Mouse (Mus musculus) liver, adult 2 months (tissue): Measurements from ENCODE around the gene Tsen34. TPM values are rescaled to one million over a fixed set of nuclear protein-coding genes. Genes with fewer than 3 reads are reported as not detected.

Experiments used
- DNase-seq: peaks from one replicate; pipeline ENCODE4 v3.0.0-alpha.2; 2011; ENCODE audit warnings: low read depth, low spot score; ENCODE audit errors: extremely low read depth
- H3K27ac ChIP-seq: fragments of 200-500 bp; replicated peaks from 2 replicates; pipeline ENCODE4 v1.5.1; 2012; ENCODE audit warnings: low read depth, mild to moderate bottlenecking, control low read depth, inconsistent platforms, low read length; ENCODE audit not compliant: insufficient read depth
- H3K27me3 ChIP-seq: fragments of 200-500 bp; 2 replicates; pipeline ENCODE4 v1.6.1; 2012; ENCODE audit warnings: mild to moderate bottlenecking, moderate library complexity, low read length, inconsistent platforms; ENCODE audit not compliant: control insufficient read depth, insufficient read depth
- H3K36me3 ChIP-seq: fragments of 200-500 bp; 2 replicates; pipeline ENCODE4 v1.6.1; 2012; ENCODE audit warnings: low read length, inconsistent platforms; ENCODE audit not compliant: control insufficient read depth, insufficient read depth
- H3K4me1 ChIP-seq: fragments of 200-500 bp; 2 replicates; pipeline ENCODE4 v1.6.1; 2011; ENCODE audit warnings: low read length; ENCODE audit not compliant: control insufficient read depth, insufficient read depth
- H3K4me3 ChIP-seq: fragments of 200-500 bp; 2 replicates; pipeline ENCODE4 v1.5.1; 2011; ENCODE audit warnings: low read depth, mild to moderate bottlenecking, control low read depth, low read length, moderate library complexity; ENCODE audit not compliant: insufficient read depth
- H3K79me2 ChIP-seq: fragments of 200-500 bp; 2 replicates; pipeline ENCODE4 v1.6.1; 2012; ENCODE audit warnings: inconsistent platforms, mild to moderate bottlenecking, low read length, moderate library complexity; ENCODE audit not compliant: control insufficient read depth, insufficient read depth
- H3K9ac ChIP-seq: fragments of 200-500 bp; 2 replicates; pipeline ENCODE4 v1.6.1; 2012; ENCODE audit warnings: low read depth, mild to moderate bottlenecking, control low read depth, inconsistent platforms, low read length
- CTCF ChIP-seq: fragments of 200-500 bp; IDR thresholded peaks from 2 replicates; pipeline ENCODE4 v1.5.1; 2011; ENCODE audit warnings: low read depth, low read length, control low read depth
- POLR2A ChIP-seq: fragments of 200-500 bp; IDR thresholded peaks from 2 replicates; pipeline ENCODE4 v1.6.1; 2011; ENCODE audit warnings: low read length, control low read depth; ENCODE audit not compliant: insufficient read depth; ENCODE audit errors: extremely low read depth
- WGBS: fragments of 180-500 bp; shearing (Covaris S2); methylation state at CpG from one replicate; pipeline ENCODE4 v1.1.7; 2018; 5-methylcytosine and 5-hydroxymethylcytosine counted together
- polyA plus RNA-seq: library from polyadenylated mRNA; depleted of rRNA; stranded (reverse); fragments of >200 nt; gene quantifications from 2 replicates; pipeline ENCODE4 v1.2.3, GENCODE M21; 2012
- total RNA-seq: library from RNA; depleted of rRNA; stranded (reverse); fragments of >200 nt; gene quantifications from 2 replicates; pipeline ENCODE4 v1.2.3, GENCODE M21; 2014

The Tsen34 gene
- total and polyA plus RNA-seq, 2 experiments = 33.7 to 53.6 TPM

DNA sequence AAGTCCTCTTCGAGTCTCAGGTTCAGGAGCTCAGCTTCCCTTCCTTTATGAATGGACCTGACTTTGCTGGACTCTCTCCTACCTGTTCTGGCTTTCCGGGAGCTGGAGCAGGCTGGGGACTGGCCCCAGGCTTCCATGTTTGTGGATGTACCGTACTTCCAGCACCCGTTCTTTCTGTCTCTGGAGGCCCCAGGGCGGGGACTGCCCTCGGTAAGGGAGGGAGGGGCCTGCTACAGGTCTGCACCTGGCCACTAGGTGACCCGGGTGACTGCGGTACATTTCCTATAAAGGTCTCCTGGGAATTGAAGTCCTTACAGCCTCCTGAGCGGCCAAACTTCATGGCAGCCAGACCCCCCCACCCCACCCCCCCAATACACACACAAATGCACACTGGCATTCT lies 15.3 kb upstream of the Tsen34 start, which contains the start of gene Tmc4:
TSS of gene Tmc4 (minus strand) at position 212 of the 400 bp plus-strand sequence.
- no peak for TF ChIP-seq POLR2A
- no peak for TF ChIP-seq CTCF
- WGBS = 62% methylated on average over 9 of the region's 9 CpGs
- Histone ChIP-seq H3K4me1 (no peaks in the 10 kb centered on the region), H3K79me2 (no peaks in the 10 kb centered on the region), H3K27ac (no peak within 1 kb of the TSS), H3K9ac (no peak within 1 kb of the TSS), H3K4me3 (no peak within 1 kb of the TSS), H3K27me3 (no peaks in the 10 kb centered on the region), H3K36me3 (peaks cover 3% of the 10 kb centered on the region)
- no peak for DNase-seq

DNA sequence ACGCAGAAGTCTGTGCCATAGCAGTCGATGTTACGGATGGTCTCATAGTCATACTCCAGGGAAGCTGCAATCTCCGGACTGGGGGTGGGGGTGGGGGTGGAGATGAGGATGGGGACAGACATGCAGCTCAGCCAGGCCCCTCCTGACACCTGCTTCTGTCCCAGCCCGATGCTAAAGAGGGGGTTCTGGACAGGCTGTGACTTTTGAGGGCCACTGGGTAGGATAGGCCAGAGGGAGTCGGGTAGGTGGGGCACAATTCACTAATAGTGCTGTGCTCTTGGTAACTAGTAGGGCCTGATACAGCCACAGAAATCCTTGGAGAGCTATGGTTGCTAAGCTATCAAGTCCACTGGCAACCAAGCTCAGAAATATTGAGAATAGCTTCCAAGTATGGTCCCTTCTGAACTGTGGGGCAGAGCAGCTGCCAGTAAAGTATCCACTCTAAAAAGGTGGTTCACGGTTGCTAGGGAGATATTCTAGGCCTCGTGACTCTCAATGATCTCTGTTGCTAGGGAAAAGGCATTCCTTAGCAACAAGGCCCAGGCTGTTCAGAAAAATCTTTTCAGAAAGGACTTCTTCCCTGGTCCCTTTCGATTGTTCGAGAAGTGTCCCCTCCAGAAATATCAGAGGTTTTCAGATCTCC lies 8.6 kb upstream of the Tsen34 start:
- DNase-seq = no peak

DNA sequence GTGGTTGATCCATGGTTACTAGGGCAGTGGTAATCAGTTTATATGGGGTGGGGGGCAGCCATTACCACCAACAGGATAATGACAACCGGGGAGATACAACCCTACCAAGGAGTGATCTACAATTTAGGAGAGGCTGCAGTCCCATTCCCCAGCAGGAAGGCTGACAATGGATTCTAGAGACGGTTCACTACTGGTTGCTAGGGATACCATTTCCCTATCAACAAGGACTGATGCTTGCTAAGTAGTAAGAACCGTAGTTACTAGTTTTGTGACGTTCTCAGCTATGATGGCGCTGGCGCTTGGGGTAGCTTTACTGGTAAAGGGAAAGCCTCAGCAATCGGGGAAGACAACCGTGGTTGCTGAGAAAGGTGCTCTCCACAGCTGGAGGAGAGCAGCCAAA lies 8.0 kb upstream of the Tsen34 start:
- no peaks in the 10 kb centered on the region for H3K4me1 ChIP-seq
- WGBS = 96% methylated on average over 8 of the region's 8 CpGs
- no peaks in the 10 kb centered on the region for H3K27me3 ChIP-seq

More for the DNA sequence above, 8.6 kb upstream of the Tsen34 start:
- H3K27ac ChIP-seq = no peak overlapping the region
- no peak for TF ChIP-seq CTCF
- TF ChIP-seq POLR2A = no peak
- no peaks in the 10 kb centered on the region for H3K4me1 ChIP-seq
- no peaks in the 10 kb centered on the region for H3K79me2 ChIP-seq
- H3K36me3 ChIP-seq = peaks cover 17% of the 10 kb centered on the region
- no peak overlapping the region for H3K4me3 ChIP-seq
- H3K9ac ChIP-seq = no peak overlapping the region
- no peaks in the 10 kb centered on the region for H3K27me3 ChIP-seq
- WGBS = 95% methylated on average over 10 of the region's 10 CpGs

DNA sequence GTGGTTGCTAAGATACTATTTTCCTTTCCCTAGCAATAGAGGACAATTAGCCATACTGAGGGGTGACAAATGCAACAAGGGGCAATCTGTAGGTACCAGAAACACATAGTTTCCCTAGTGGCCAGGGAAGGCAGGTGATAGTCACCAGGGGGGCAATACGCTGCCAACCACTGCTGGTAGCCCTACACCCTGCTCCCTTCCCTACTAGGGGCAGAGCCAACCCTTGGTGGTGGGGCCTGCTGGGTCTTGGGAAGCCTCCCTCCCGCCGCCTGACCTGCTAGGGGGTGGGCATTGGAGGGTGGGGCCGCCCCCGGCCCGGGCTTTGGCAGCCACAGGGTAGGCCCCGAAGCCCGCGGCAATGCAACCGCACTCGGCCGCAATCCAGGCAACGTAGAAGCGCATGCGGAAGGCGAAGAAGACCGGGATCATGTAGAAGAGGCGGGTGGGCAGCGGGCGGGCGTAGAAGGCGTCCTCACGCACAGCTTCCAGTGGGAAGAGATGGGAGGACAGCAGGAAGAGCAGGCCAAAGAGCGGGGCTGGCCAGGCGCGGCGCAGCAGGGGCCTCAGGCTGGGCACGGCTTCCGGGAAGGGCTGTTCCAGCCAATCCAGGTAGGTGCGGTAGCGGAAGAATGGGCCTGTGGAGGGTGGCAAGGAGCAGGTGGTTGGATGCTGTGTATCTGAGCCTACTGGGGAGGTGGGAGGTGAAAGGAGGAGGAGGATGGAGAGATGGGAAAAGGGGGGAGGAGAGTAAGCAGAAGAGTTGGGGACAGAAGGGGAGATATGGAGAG lies 7.1 kb upstream of the Tsen34 start:
- no peak overlapping the region for H3K27ac ChIP-seq
- no peak overlapping the region for H3K9ac ChIP-seq
- H3K79me2 ChIP-seq = no peaks in the 10 kb centered on the region
- no peaks in the 10 kb centered on the region for H3K27me3 ChIP-seq
- H3K36me3 ChIP-seq = peaks cover 17% of the 10 kb centered on the region
- no peak overlapping the region for H3K4me3 ChIP-seq
- no peaks in the 10 kb centered on the region for H3K4me1 ChIP-seq
- WGBS = 93% methylated on average over 31 of the region's 31 CpGs
- DNase-seq = no peak
- TF ChIP-seq CTCF (no peak), POLR2A (no peak)

More for the DNA sequence above, 8.0 kb upstream of the Tsen34 start:
- no peak overlapping the region for H3K9ac ChIP-seq
- no peak for DNase-seq
- peaks cover 17% of the 10 kb centered on the region for H3K36me3 ChIP-seq
- TF ChIP-seq CTCF (no peak), POLR2A (no peak)
- no peak overlapping the region for H3K27ac ChIP-seq
- no peaks in the 10 kb centered on the region for H3K79me2 ChIP-seq
- H3K4me3 ChIP-seq = no peak overlapping the region

DNA sequence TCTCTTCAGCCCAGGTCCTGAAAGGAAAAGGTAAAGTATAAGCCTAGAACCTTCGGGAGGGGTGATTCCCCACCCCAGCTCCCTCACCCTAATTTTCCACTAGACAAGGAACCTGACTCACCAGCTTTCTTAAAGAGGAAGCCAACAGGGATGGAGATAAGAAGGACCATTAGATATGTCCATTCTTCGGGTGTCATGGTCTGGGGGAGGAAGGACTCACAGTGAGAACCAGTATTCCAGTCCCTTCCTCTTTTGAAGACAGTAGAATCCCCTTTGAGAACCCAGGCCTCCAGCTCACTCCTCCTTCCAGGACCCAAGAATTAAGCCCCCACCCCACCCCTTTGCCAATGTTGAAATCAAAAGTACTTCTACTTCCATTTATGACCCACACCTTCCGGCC lies 744 bp upstream of the Tsen34 start:
- no peak for DNase-seq
- WGBS = 42% methylated on average over 3 of the region's 3 CpGs
- no peak overlapping the region; the same call in 1 of the 2 replicates for H3K4me3 ChIP-seq
- peak overlapping the region; percentile 95; the same call in 1 of the 2 replicates for H3K9ac ChIP-seq
- peaks cover 7% of the 10 kb centered on the region; the same call in 1 of the 2 replicates for H3K4me1 ChIP-seq
- H3K27me3 ChIP-seq = no peaks in the 10 kb centered on the region
- no peak for TF ChIP-seq POLR2A
- no peak for TF ChIP-seq CTCF
- H3K36me3 ChIP-seq = peaks cover 8% of the 10 kb centered on the region
- H3K27ac ChIP-seq = no peak overlapping the region
- peaks cover 5% of the 10 kb centered on the region; the same call in 1 of the 2 replicates for H3K79me2 ChIP-seq
